In the genomic region with DNA sequence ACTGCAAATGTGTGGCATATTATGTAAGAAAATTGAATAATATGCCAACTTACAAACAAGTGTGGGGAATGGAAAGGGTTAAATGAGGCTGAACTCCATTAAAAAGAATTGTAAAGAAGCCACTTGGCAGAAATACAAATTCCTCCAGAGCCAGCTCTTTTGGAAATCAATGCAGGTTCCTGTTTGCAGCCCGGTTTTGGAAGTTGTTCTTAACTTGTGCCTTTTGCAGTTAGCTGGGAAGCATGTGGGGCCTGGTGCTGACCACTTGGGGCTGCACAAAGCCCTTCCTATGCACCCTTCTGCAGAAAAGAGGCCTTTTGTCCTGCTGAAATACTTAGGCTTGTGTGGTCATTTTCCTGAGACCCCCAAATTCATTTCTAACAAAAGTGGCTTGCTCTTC, we compare ENCODE assay signal across 14 mouse cellular contexts. TPM values are rescaled to one million over a fixed set of nuclear protein-coding genes. Genes with fewer than 3 reads are reported as not detected.
DNase-seq lines count a peak whose midpoint lies in the region; ATAC-seq lines count a peak whose summit lies in the region.
"Had no signal": no experiment of that assay in that cellular context is flagged by ENCODE, and none has a peak within 500 bp of the region (broad histone marks: within the 10 kb centered on the region; RNA-seq: fewer than 3 reads in every experiment).

No protein-coding gene starts in this region.

- H3K9ac ChIP-seq in hindbrain, embryonic 14.5 days = no peak overlapping the region
- H3K9ac ChIP-seq: liver, embryonic 15.5 days had no signal

- 12% methylated on average over 1 of the region's 1 CpGs for WGBS in hindbrain, embryonic 14.5 days
- WGBS in hindbrain, embryonic 10.5 days = 48% methylated on average over 1 of the region's 1 CpGs

- ATAC-seq in cerebellum, adult (ENCODE audit: insufficient number of reproducible peaks, low FRiP score, low TSS enrichment) = no peak
- ATAC-seq in hindbrain, embryonic 14.5 days (ENCODE audit: low FRiP score) = no peak; the same call in 1 of the 2 replicates

- peak; percentile 7 for DNase-seq in cerebellum, adult 11-12 months
- peak; percentile 60 for DNase-seq in hindbrain, embryonic 14.5 days (ENCODE audit: low spot score)
- DNase-seq in hindbrain, embryonic 10.5 days (ENCODE audit: low spot score) = no peak
- peak; percentile 20 to 58 for DNase-seq in left cerebral cortex, postnatal 14 days (ENCODE audit: low spot score in 2 of 2)
- no peak for DNase-seq in left cerebral cortex, adult 11 months (ENCODE audit: low spot score)
- peak; percentile 32 for DNase-seq in Muller cell, postnatal 12 days (ENCODE audit: inconsistent ontology term)
- DNase-seq in ovary, postnatal 10 days (ENCODE audit: low spot score) = no peak
- DNase-seq: gastrocnemius, postnatal 25 days had no signal

- H3K27ac ChIP-seq in hindbrain, embryonic 14.5 days = no peak overlapping the region
- H3K27ac ChIP-seq in hindbrain, embryonic 10.5 days = no peak overlapping the region
- H3K27ac ChIP-seq: liver, embryonic 15.5 days; midbrain, embryonic 10.5 days had no signal

- H3K4me1 ChIP-seq in hindbrain, embryonic 14.5 days (replicated peaks; ENCODE audit: control insufficient read depth, insufficient read depth, low read length) = no peaks in the 10 kb centered on the region
- H3K4me1 ChIP-seq in hindbrain, embryonic 10.5 days (replicated peaks) = no peaks in the 10 kb centered on the region
- H3K4me1 ChIP-seq: liver, embryonic 15.5 days; midbrain, embryonic 10.5 days had no signal

- H3K4me3 ChIP-seq in hindbrain, embryonic 14.5 days (replicated peaks; ENCODE audit: low read length) = no peak overlapping the region
- no peak overlapping the region for H3K4me3 ChIP-seq in hindbrain, embryonic 10.5 days
- H3K4me3 ChIP-seq: liver, embryonic 15.5 days; midbrain, embryonic 10.5 days had no signal

- H3K4me2 ChIP-seq in hindbrain, embryonic 14.5 days (replicated peaks) = no peak overlapping the region
- H3K4me2 ChIP-seq: liver, embryonic 15.5 days had no signal

- intact Hi-C loops in left cerebral cortex, postnatal 14 days (cut with DNase I) = no loop called here

- H3K27me3 ChIP-seq in hindbrain, embryonic 14.5 days (ENCODE audit: control insufficient read depth, insufficient read depth, low read length) = no peaks in the 10 kb centered on the region
- no peaks in the 10 kb centered on the region for H3K27me3 ChIP-seq in hindbrain, embryonic 10.5 days (ENCODE audit: insufficient read depth, poor library complexity, severe bottlenecking)
- H3K27me3 ChIP-seq: liver, embryonic 15.5 days had no signal

- H3K9me3 ChIP-seq in hindbrain, embryonic 14.5 days (ENCODE audit: control insufficient read depth, low read length) = no peaks in the 10 kb centered on the region
- no peaks in the 10 kb centered on the region for H3K9me3 ChIP-seq in hindbrain, embryonic 10.5 days
- H3K9me3 ChIP-seq: liver, embryonic 15.5 days; midbrain, embryonic 10.5 days had no signal

- H3K36me3 ChIP-seq in hindbrain, embryonic 14.5 days (replicated peaks; ENCODE audit: control insufficient read depth, insufficient read depth) = no peaks in the 10 kb centered on the region
- H3K36me3 ChIP-seq in hindbrain, embryonic 10.5 days = no peaks in the 10 kb centered on the region
- H3K36me3 ChIP-seq: liver, embryonic 15.5 days; midbrain, embryonic 10.5 days had no signal

RNA-seq across cellular contexts. Expression of a gene that starts 1.4 kb away (rescaled TPM):
- 1.4 and 1.8 TPM in 2 replicates for polyA plus RNA-seq in hindbrain, embryonic 14.5 days (2014; fragmentation: Nextera tagmentation; extraction: Ambion mirVana)
- polyA plus RNA-seq in hindbrain, embryonic 10.5 days (2016; fragmentation: Nextera tagmentation; extraction: Ambion mirVana) = not detected in 2 replicates
- not detected for total RNA-seq in left cerebral cortex, postnatal 14 days (2021)
- total RNA-seq: adrenal gland, postnatal 4 days; gastrocnemius, postnatal 25 days; heart, postnatal 10 days had no signal
- polyA plus RNA-seq: forebrain, embryonic 11.5 days; liver, embryonic 15.5 days; midbrain, embryonic 10.5 days had no signal

Comparison
In these comparisons a context has a peak if more than half of its experiments do, and no peak if none do; other contexts are left out.
1. DNase-seq: peak in cerebellum, adult 11-12 months (single experiment), hindbrain, embryonic 14.5 days (single experiment), left cerebral cortex, postnatal 14 days (2 of 2) and Muller cell, postnatal 12 days (single experiment); none in hindbrain, embryonic 10.5 days (single experiment), left cerebral cortex, adult 11 months (single experiment) and ovary, postnatal 10 days (single experiment).